Mouse (Mus musculus) embryonic fibroblast, embryonic 13.5 days (primary cell): ENCODE measurements at regions not wholly inside any gene's neighbourhood (a gene's known extent, or its start where the extent isn't known, plus 50 kb on each side); places are given as distances from the start of the nearest gene placed in this dataset.

Source experiments
- CTCF ChIP-seq: IDR thresholded peaks from 2 replicates; pipeline ENCODE4 v1.5.1; 2011; ENCODE audit warnings: mild to moderate bottlenecking, control low read depth, low read length, moderate library complexity, borderline replicate concordance; ENCODE audit not compliant: insufficient read depth
- POLR2A ChIP-seq: IDR thresholded peaks from 2 replicates; pipeline ENCODE4 v1.6.1; 2011; ENCODE audit warnings: low read depth, mild to moderate bottlenecking, control low read depth, low read length, moderate library complexity

DNA sequence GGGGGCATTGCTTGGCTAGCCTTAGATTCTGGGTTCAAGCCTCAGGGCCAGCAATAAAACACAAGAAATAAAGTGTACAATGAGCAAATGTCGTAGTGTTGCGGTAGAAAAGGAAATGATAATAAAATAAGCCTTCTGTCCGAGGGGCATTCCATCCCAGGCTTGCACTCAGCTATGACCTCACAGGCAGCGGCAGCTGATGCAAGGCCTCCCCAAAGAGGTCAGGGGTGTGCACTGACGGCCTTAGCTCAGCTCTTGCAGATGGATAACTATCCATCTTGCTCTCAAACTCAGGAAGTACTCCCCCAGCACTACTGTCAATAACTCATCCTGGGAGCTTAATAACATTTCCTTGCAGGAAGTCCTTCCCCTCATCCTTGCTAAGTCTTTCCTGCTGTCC, 314.4 kb upstream of the Tbx3 start:
- TF ChIP-seq POLR2A (no peak), CTCF (no peak)
